Mouse (Mus musculus) hindbrain, embryonic 10.5 days (tissue): ENCODE results near the gene Qpct. TPM values are rescaled to one million over a fixed set of nuclear protein-coding genes. Genes with fewer than 3 reads are reported as not detected.

Experiments
- polyA plus RNA-seq: library from polyadenylated mRNA; unstranded; fragments of >200 nt; fragmentation: Nextera tagmentation; extraction: Ambion mirVana; gene quantifications from 2 replicates; pipeline ENCODE4 v1.2.1, GENCODE M21; 2016

The Qpct gene
- polyA plus RNA-seq, 1 experiment from 2014 or later = 5.1 TPM

Other genes with a start within 250 kb of the Qpct start
- 14.9 and 16.0 TPM in 2 replicates for gene Heatr5b, start 216.5 kb upstream of the Qpct start, polyA plus RNA-seq
- 34.3 and 36.2 TPM in 2 replicates for gene Gpatch11, start 216.3 kb upstream of the Qpct start, polyA plus RNA-seq
- gene Eif2ak2, start 169.3 kb upstream of the Qpct start, polyA plus RNA-seq = 4.9 and 5.2 TPM in 2 replicates
- gene Sult6b1, start 144.9 kb upstream of the Qpct start, polyA plus RNA-seq = 0.17 TPM in 1 of 2 replicates, not detected in the other
- 111 and 118 TPM in 2 replicates for gene Cebpzos, start 135.4 kb upstream of the Qpct start, polyA plus RNA-seq
- gene Cebpz, start 114.8 kb upstream of the Qpct start, polyA plus RNA-seq = 39.5 and 50.2 TPM in 2 replicates
- 46.6 and 58.2 TPM in 2 replicates for gene Ndufaf7, start 114.8 kb upstream of the Qpct start, polyA plus RNA-seq
- gene Prkd3, start 31.1 kb upstream of the Qpct start, polyA plus RNA-seq = 34.4 and 42.7 TPM in 2 replicates